Mouse (Mus musculus): ENCODE data around the gene Tmem140. TPM values are rescaled to one million over a fixed set of nuclear protein-coding genes. Genes with fewer than 3 reads are reported as not detected.

Tmem140 gene
- total RNA-seq (2014; rRNA removed) (1.3 and 1.7 TPM in 2 replicates), polyA plus RNA-seq (2015; fragmentation: Nextera tagmentation; extraction: Ambion mirVana) (0.72 and 0.79 TPM in 2 replicates)

DNA sequence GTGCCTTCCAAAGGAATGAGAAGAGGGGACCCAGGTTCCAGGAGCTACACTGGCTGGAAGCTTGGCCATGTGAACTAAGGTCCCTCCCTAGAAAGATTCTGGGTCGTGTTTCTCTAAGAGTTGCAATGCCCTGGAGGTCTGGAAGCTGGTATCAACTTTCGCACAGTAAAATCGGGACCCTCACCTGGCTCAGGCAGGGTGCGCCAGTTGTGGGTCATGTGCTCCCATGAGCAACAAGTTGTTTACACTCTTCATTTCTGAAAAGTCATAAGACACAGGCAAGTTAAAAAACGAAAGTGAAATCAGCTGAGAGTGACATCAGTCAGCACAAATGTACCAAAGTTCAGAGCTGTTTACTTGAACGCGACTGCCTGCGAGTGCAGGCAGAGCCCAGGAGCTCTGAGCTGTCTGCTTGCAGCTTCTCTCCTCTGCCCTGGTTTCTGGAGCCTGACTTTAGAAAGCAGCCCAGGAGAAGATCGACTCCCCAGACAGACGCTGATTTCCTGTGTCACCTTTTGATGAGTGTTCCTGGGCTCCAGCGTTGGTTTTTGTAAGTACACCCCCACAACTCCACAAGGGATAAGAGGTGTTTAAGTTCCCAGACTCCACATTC lies at the start of gene Tmem140:
Tmem140 (plus strand) TSS at position 356 of the 613 bp plus-strand sequence.
- TF ChIP-seq CTCF (IDR thresholded peaks at IDR 0.05; ENCODE audit: low read depth) = no peak
- Histone ChIP-seq H3K27me3 (ENCODE audit: insufficient read depth, low read length) (no peaks in the 10 kb centered on the region), H3K4me3 (ENCODE audit: low read length) (no peak within 1 kb of the TSS), H3K9ac (replicated peaks; ENCODE audit: low read length) (no peak within 1 kb of the TSS), H3K4me1 (ENCODE audit: insufficient read depth, low read length) (no peaks in the 10 kb centered on the region), H3K9me3 (ENCODE audit: low read length) (no peaks in the 10 kb centered on the region), H3K27ac (peak within 1 kb of the TSS; percentile 45; the same call in 1 of the 2 replicates), H3K36me3 (ENCODE audit: insufficient read depth, low read length) (no peaks in the 10 kb centered on the region), H3K4me2 (ENCODE audit: low read depth, low read length) (peak within 1 kb of the TSS; percentile 31)
- WGBS = 70% methylated on average over 11 of the region's 11 CpGs
- DNase-seq (ENCODE audit: low spot score) (no peak), ATAC-seq (no peak)

- Histone ChIP-seq H3K4me2 (ENCODE audit: low read depth, low read length) (no peak overlapping the region), H3K27ac (no peak overlapping the region), H3K4me3 (ENCODE audit: low read length) (no peak overlapping the region), H3K9ac (replicated peaks; ENCODE audit: low read length) (no peak overlapping the region), H3K4me1 (ENCODE audit: insufficient read depth, low read length) (no peaks in the 10 kb centered on the region), H3K36me3 (ENCODE audit: insufficient read depth, low read length) (no peaks in the 10 kb centered on the region), H3K27me3 (ENCODE audit: insufficient read depth, low read length) (no peaks in the 10 kb centered on the region), H3K9me3 (ENCODE audit: low read length) (no peaks in the 10 kb centered on the region)
- DNase-seq (ENCODE audit: low spot score) = no peak
- no peak for TF ChIP-seq CTCF (IDR thresholded peaks at IDR 0.05; ENCODE audit: low read depth)
- no peak for ATAC-seq
Measured at GRCm38 (mm10) chr6:34824406-34824805, 38.5 kb upstream of the Tmem140 start.

GRCm38 (mm10) chr6:34832352-34832751 lies 30.6 kb upstream of the Tmem140 start:
- Histone ChIP-seq H3K9me3 (ENCODE audit: low read length) (no peaks in the 10 kb centered on the region), H3K9ac (replicated peaks; ENCODE audit: low read length) (no peak overlapping the region), H3K36me3 (ENCODE audit: insufficient read depth, low read length) (no peaks in the 10 kb centered on the region), H3K27me3 (ENCODE audit: insufficient read depth, low read length) (no peaks in the 10 kb centered on the region), H3K4me1 (ENCODE audit: insufficient read depth, low read length) (no peaks in the 10 kb centered on the region), H3K4me3 (ENCODE audit: low read length) (no peak overlapping the region), H3K4me2 (ENCODE audit: low read depth, low read length) (no peak overlapping the region), H3K27ac (no peak overlapping the region)
- 95% methylated on average over 5 of the region's 5 CpGs for WGBS
- TF ChIP-seq CTCF (IDR thresholded peaks at IDR 0.05; ENCODE audit: low read depth) = no peak
- DNase-seq (ENCODE audit: low spot score) (no peak), ATAC-seq (no peak)

DNA sequence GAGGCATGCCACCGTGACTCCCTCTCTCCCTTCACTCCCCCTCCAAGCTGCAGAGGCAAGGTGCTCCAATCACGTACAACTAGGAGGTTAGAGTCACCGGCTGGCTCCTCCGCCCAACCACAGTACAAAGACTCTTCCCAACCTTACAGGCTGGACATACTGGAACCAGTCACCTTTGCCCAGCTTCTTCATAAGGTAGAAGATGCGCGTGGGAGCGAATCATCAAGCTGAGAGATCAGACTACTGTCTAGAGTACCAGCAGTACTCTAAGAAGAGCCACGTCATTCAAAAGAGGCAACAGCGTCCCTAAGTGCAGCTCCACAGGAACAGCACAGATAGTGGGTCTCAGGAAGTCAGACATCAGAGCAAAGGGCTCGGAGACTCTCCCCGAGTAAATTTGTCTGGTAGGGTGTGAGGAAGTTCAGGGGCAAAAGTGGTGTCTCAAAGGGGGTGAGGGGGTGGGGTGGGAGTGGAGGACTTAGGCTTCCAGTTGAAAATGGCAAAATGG lies 1.3 kb upstream of the Tmem140 start:
- Histone ChIP-seq H3K4me3 (ENCODE audit: low read length) (no peak overlapping the region), H3K27ac (no peak overlapping the region), H3K4me2 (ENCODE audit: low read depth, low read length) (no peak overlapping the region), H3K4me1 (ENCODE audit: insufficient read depth, low read length) (no peaks in the 10 kb centered on the region), H3K9ac (replicated peaks; ENCODE audit: low read length) (no peak overlapping the region), H3K9me3 (ENCODE audit: low read length) (no peaks in the 10 kb centered on the region), H3K27me3 (ENCODE audit: insufficient read depth, low read length) (no peaks in the 10 kb centered on the region), H3K36me3 (ENCODE audit: insufficient read depth, low read length) (no peaks in the 10 kb centered on the region)
- no peak for DNase-seq (ENCODE audit: low spot score)
- 93% methylated on average over 11 of the region's 11 CpGs for whole genome bisulfite sequencing
- ATAC-seq = no peak
- TF ChIP-seq CTCF (IDR thresholded peaks at IDR 0.05; ENCODE audit: low read depth) = no peak

DNA sequence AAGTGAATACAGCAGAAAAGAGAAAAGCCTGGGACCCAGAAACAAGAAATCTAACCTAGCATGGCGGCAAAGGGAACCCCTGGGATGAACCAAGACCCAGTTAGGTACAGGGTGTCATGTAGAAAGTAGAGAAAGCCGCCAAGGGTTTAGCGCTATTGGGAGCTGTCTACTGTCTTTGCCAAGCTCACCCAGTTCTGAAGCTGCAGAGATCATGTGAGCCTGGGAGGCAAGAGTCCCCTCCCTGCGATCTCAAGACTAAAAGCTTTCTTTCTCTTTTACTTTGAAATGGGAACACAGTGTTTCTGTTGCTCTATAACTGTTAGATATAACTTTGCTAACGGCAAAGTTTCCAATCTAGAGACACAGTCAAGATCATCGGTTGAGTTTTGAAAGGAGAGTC lies 565 bp upstream of the Tmem140 start:
- Histone ChIP-seq H3K4me3 (ENCODE audit: low read length) (no peak overlapping the region), H3K4me2 (ENCODE audit: low read depth, low read length) (no peak overlapping the region), H3K36me3 (ENCODE audit: insufficient read depth, low read length) (no peaks in the 10 kb centered on the region), H3K9me3 (ENCODE audit: low read length) (no peaks in the 10 kb centered on the region), H3K27ac (peak overlapping the region; percentile 45; the same call in 1 of the 2 replicates), H3K9ac (replicated peaks; ENCODE audit: low read length) (no peak overlapping the region), H3K4me1 (ENCODE audit: insufficient read depth, low read length) (no peaks in the 10 kb centered on the region), H3K27me3 (ENCODE audit: insufficient read depth, low read length) (no peaks in the 10 kb centered on the region)
- DNase-seq (ENCODE audit: low spot score) = no peak
- ATAC-seq = no peak
- no peak for TF ChIP-seq CTCF (IDR thresholded peaks at IDR 0.05; ENCODE audit: low read depth)
- 92% methylated on average over 6 of the region's 6 CpGs for WGBS

- H3K4me2 ChIP-seq (ENCODE audit: low read depth, low read length) = no peak overlapping the region
- no peaks in the 10 kb centered on the region for H3K27me3 ChIP-seq (ENCODE audit: insufficient read depth, low read length)
- no peaks in the 10 kb centered on the region for H3K36me3 ChIP-seq (ENCODE audit: insufficient read depth, low read length)
- H3K9me3 ChIP-seq (ENCODE audit: low read length) = no peaks in the 10 kb centered on the region
- H3K4me1 ChIP-seq (ENCODE audit: insufficient read depth, low read length) = no peaks in the 10 kb centered on the region
- no peak overlapping the region for H3K4me3 ChIP-seq (ENCODE audit: low read length)
- 77% methylated on average over 9 of the region's 9 CpGs for whole genome bisulfite sequencing
- DNase-seq (ENCODE audit: low spot score) = no peak
- no peak overlapping the region for H3K9ac ChIP-seq (replicated peaks; ENCODE audit: low read length)
- no peak for TF ChIP-seq CTCF (IDR thresholded peaks at IDR 0.05; ENCODE audit: low read depth)
- H3K27ac ChIP-seq = no peak overlapping the region
- ATAC-seq = no peak
Measured at GRCm38 (mm10) chr6:34863786-34864514, 1.0 kb downstream of the Tmem140 start.

GRCm38 (mm10) chr6:34865213-34865612 lies 2.3 kb downstream of the Tmem140 start:
- Histone ChIP-seq H3K9me3 (ENCODE audit: low read length) (no peaks in the 10 kb centered on the region), H3K4me3 (ENCODE audit: low read length) (no peak overlapping the region), H3K4me2 (ENCODE audit: low read depth, low read length) (no peak overlapping the region), H3K36me3 (ENCODE audit: insufficient read depth, low read length) (no peaks in the 10 kb centered on the region), H3K4me1 (ENCODE audit: insufficient read depth, low read length) (no peaks in the 10 kb centered on the region), H3K27ac (no peak overlapping the region; the same call in 1 of the 2 replicates), H3K27me3 (ENCODE audit: insufficient read depth, low read length) (no peaks in the 10 kb centered on the region), H3K9ac (replicated peaks; ENCODE audit: low read length) (no peak overlapping the region)
- no peak for TF ChIP-seq CTCF (IDR thresholded peaks at IDR 0.05; ENCODE audit: low read depth)
- WGBS = 68% methylated on average over 5 of the region's 5 CpGs
- no peak for DNase-seq (ENCODE audit: low spot score)
- no peak for ATAC-seq
